Mouse (Mus musculus): ENCODE data around the gene Blzf1.

- TF ChIP-seq CTCF (IDR thresholded peaks at IDR 0.05; ENCODE audit: control insufficient read depth, insufficient read depth, low read length) (no peak), POLR2A (IDR thresholded peaks at IDR 0.05; ENCODE audit: borderline replicate concordance, control insufficient read depth, low read depth, low read length) (no peak)
These were observed 25.3 kb upstream of the Blzf1 start for GRCm38 (mm10) chr1:164332559-164332958.

Data from bone marrow, adult 2 months (tissue).